Mouse (Mus musculus) adrenal gland (tissue): Measurements from ENCODE around the gene Hhipl2.
"Not testable (repeated sequence)": the region's sequence is repeated elsewhere in the genome, so short reads cannot be mapped to it uniquely, and the experiment has no call there.

Experiments used
- intact Hi-C: fragments of 180-260 bp; cut with DNase I; formaldehyde crosslinking; loops from one replicate; pipeline ENCODE4 v1.15.1; 2025
- long read RNA-seq, 2 experiments: library from polyadenylated mRNA; unstranded; transcript quantifications; one replicate each; pipeline ENCODE4 v2.0.0; 2020; ENCODE audit warnings: borderline replicate concordance in 1 of 2; ENCODE audit not compliant: insufficient replicate concordance in 1 of 2

Gene Hhipl2
- long read RNA-seq, experiment 1 = 0 reads
- long read RNA-seq, experiment 2 = 0 reads

DNA sequence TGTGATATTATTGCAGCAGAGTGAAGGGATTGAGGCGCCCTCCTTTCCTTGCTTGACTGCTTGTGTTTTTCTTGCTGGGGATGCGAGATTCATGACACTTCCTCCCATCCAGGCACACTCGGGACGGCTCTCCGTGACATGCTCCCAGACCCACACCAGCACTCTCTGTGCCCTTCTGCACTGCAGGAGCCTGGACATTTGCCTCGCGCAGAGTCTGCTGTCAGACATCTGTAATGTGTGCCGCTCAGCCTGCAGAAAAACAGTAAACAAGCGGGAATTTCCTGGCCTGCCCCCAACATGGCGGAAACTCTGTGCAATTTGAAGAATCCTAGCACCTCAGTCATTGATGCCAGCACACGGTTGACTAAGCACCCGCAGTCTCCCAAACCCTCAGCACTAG lies at the start of gene Hhipl2:
Gene Hhipl2, plus strand, starts transcription at position 343 of the 400 bp plus-strand sequence.
- intact Hi-C loops = no loop called here

- intact Hi-C loops = no loop called here
Measured at GRCm38 (mm10) chr1:183368601-183369400, 49.2 kb upstream of the Hhipl2 start.

GRCm38 (mm10) chr1:183369427-183370014 lies 48.5 kb upstream of the Hhipl2 start, which contains the start of gene Mia3:
Gene Mia3, minus strand, starts transcription at chr1:183369553.
- intact Hi-C loops = no loop called here

DNA sequence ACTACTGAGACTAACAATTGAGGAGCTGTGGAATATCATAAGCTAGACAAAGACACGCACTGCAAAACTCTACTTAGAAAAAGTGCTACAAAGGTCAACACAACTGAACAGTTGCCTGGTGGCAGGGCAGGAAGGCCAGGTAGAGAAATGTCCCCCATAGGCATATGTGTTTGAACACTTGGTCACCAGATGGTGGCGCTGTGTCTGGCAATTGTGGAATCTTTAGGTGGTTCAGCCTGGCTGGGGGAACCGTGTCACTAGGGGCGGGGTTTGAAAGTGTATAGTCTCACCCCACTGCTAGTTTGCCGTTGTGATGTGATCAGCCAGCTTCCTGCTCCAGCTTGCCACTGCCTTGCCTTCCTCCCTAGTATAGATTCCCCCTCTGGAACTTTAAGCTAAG lies 43.3 kb upstream of the Hhipl2 start:
- intact Hi-C loops = no loop called here

- intact Hi-C loops = no loop called here
Measured at GRCm38 (mm10) chr1:183377045-183377444, 41.0 kb upstream of the Hhipl2 start.

- intact Hi-C loops = no loop called here
Measured at GRCm38 (mm10) chr1:183378321-183378941, 39.6 kb upstream of the Hhipl2 start.

DNA sequence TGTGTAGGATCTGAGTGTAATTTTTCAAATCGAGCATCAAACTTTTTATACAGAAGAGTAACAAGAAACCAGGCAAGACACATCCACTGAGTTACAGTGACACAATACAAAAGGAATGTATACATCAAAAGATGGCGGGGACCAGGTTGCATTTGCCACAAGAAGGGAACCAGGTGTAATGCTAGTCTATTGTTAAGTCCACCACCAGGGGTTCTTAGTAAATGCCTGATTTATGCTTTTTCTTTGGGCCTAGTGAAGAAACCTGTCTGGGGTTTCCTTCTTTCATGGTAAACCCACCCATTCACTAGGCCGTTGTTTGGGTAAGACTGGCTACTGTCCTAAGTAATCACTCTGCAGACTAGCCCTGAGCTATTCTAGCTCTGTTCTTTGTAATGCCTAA lies 38.6 kb upstream of the Hhipl2 start:
- intact Hi-C loops = not testable (repeated sequence)

DNA sequence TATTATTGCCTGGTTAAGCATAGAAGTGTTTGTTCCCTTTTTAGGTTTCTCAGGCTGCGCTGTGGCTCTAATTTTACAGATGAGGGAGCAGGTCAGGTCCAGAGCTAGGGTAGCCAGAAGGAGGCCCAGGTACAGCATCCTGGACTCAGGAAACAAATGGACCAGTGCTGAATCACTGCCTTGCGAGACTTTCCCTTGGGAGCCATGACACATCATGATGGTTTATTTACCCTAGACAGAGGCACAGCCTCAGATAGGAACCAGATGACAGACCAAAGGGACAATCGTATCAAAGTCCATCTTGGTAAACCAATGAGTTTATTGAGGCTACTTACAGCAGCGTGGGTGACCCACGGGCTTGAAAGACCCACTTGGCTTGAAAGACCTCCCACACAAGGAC lies 36.2 kb upstream of the Hhipl2 start:
- intact Hi-C loops = no loop called here

DNA sequence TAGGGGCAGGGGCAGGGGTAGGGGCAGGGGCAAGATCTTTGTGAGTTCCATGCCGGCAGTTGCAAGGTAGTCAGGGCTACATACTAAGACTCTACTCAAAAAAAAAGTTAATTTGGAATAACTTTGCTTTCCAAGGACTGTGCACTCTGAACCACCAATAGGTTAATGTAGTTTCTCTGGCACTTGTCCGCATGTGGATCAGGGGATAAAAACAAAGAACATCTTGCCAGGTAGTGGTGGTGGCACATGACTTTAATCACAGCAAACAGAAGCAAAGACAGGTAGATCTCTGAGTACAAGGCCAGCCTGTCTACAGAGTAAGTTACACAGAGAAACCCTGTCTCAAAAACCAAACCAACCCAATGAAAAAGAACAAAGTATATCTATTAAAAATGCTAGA lies 35.4 kb upstream of the Hhipl2 start:
- intact Hi-C loops = no loop called here

DNA sequence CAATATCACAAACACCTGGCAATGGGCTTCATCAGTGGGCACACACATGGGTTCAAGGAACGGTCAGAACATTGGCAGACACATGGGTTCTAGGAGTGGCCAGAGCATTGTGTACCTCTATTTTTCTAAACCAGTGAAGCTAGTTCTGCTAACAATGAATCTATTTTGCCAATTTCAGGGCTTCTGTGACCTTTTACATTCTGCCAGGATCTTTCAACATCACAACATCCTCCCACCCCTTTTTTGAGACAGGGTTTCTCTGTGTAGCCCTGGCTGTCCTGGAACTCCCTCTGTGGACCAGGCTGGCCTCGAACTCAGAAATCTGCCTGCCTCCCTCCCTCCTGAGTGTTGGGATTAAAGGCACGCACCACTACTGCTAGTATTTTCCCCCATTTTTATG lies 30.6 kb upstream of the Hhipl2 start:
- intact Hi-C loops = not testable (repeated sequence)

DNA sequence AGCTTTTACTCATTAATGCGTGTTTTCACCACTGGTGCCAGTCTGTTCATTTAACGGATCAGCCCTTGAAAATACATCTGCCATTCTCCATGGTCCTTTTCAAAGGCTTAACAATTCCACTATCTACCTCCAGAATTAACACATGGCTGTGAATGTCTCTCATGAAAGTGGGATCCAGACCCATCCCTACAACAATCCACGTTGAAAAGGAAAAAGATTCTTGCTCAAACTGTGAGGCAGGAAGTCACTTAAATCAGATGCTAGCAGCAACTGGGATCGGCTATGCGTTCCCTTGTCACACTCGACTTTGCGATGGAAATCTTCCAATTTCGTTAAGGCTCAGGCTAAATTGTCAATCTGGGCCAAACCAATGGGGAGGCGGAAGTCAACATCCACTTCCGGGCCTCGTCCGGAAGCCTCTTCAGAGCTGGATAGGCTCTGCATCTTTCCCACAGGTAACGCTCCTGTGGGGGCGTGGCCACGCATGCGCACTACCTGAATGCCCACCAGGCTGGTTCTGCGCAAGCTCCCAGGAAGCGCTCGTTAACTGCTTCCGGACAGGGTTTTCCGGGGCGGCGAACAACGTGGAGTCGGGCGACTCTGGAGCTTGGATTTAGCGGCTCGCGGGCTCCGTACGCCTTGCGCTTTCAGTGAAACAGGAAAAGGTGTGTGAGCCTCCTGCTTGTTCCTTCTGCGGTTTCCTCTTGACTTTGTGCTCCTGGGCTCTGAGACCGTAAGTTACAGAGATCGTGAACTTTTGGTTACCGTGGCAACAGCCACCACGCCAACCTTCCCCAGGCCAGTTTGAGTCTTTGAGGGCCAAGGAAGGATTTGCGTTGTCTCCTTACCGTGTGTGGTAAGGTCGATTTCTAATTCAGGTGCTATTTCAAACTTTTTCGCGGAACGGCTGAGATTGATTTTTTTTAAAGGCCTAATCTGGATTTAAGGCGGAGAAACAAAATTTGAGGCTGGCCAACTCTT lies 29.3 kb upstream of the Hhipl2 start, which contains the start of gene Taf1a:
Gene Taf1a, plus strand, starts transcription at position 556 of the 981 bp plus-strand sequence.
- intact Hi-C loops = no loop called here

- intact Hi-C loops = no loop called here
Measured at GRCm38 (mm10) chr1:183403396-183403795, 14.6 kb upstream of the Hhipl2 start.

DNA sequence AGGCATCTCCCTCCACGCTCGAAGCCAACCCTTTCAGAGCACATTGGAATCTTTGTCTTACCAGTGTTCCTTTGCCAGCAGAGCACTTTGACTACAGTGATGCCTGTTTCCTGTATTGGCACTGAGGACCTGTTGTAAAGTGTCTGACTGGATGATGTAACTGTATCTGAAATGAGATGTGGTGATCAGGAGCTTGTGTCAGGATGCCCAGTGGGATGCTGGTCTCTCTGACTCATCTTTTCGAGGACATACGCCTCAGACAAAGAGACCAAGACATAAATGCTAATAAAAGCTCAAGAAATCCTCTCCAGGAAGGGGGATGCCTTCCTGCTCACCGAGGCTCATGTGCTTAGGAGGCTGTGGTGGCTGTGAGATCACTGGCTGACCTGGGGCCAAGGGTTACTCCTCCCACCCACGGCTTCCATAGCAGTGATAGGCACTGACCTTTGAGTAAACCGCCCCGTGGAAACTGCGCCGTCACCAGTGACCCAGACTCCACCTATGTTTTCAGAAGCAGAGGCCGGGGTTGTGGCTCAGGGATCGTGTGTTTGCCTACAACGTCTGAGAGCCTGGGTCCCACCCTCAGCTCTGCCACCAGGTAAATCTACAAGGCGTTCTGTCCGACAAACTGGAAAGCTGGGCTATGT lies 3.8 kb upstream of the Hhipl2 start:
- intact Hi-C loops = no loop called here

- intact Hi-C loops = no loop called here
Measured at GRCm38 (mm10) chr1:183419741-183420140, 1.7 kb downstream of the Hhipl2 start.

DNA sequence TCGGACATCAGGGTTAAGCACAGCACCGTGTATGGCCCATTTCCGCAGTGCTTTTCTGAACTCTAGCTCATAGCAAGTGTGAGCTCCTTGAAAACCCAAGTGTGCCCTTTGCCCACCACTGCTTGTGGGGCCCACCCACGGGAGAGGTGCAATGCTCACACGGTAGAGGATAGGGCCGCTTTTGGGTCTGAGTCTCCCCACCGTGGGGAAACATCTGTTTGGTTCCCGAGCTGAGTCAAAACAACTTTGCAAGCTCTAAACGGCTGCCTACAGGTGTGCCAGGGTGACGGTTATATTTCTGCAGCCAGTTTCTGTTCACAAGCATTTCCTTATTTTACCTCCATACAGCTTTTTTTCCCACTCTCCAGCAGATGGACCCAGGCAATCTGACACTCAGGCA lies 2.3 kb downstream of the Hhipl2 start:
- intact Hi-C loops = no loop called here

GRCm38 (mm10) chr1:183424100-183424499 lies 6.1 kb downstream of the Hhipl2 start:
- intact Hi-C loops = no loop called here

- intact Hi-C loops = no loop called here
Measured at GRCm38 (mm10) chr1:183434918-183435317, 16.9 kb downstream of the Hhipl2 start.

DNA sequence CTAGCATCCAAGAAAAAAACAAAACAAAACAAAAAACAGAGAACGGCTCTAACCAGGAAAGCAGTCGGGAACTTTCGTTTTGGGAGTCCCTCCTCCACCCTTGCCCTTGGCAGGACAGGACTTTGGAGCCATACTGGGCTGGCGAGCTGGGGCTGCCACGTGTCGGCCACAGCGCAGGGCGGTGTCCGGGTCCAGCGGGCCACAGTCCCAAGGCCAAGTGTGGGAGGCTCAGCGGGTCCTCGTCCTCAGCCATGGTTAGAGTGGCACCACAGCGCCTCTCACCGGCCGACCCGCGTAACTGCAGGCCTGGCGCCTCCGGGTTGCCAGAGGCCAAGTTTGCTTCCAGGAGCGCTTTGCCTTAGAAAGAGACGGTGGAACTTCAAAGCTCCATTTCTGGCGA lies 21.0 kb downstream of the Hhipl2 start:
- intact Hi-C loops = no loop called here

DNA sequence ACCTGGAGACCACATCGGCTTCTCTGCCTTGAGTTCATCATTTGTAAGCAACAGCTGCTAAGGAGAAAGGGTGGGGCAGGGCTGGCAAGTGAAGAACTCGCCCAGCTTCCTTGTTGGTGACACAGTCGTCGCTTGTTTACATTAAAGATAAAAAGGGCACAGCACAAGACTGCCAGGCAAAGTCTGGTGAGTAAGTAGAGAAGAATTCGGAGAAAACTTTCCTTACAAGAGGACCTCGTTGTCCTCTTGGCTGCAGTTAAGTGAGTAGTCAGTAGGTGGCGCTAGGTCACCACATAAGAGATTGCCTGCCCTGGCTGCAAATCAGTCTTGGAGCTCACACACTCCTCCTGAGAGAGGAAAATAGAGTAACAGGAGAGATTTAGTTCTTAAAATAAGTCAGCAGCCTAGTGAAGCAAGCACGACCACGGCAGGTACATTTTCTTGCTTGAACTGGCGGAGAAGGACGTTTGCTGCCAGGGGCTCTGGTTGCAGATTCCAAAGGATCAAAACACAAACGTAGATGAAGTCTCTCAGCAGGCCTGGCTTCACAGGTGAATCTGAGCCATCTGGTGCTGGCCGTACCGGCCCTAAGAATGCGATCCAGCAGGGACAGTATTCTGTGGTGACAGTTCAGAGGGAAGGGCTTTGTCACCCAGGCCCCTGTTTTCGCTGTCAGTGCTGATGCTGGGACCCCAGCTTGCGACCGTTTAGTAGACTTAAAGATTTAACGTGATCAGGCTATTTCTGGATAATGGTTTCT lies 24.2 kb downstream of the Hhipl2 start:
- intact Hi-C loops = no loop called here

DNA sequence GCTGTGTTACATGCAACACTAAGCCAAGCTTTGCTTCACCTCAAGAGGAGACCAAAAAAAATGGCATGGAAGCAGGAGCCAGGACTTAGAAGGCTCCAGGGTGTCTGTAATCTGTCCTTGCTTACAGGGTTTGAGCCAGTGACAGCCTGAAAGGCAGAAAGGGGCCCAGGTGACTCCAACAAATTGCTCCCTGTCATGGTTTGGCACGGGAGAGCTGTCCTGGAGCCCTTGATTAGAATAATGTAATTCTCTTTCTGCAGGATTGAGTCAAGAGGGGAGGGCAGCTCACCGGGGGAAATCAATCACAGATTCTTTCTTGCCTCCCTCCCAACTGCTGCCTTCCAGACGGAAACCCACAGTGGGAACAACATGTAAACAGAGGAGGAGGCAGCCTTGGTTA lies 35.1 kb downstream of the Hhipl2 start:
- intact Hi-C loops = no loop called here
